Mouse (Mus musculus): Measurements from ENCODE around the gene Pappa.
A peak's percentile ranks its signal among the peaks of the same experiment; 100 is the strongest.

The Pappa gene

GRCm38 (mm10) chr4:65123741-65124224, at the start of gene Pappa:
Pappa (plus strand) TSS chr4:65124174.
- no peak for DNase-seq

- no peak for DNase-seq
These were observed 45.9 kb upstream of the Pappa start for GRCm38 (mm10) chr4:65077906-65078615.

GRCm38 (mm10) chr4:65086864-65087263, 37.1 kb upstream of the Pappa start:
- no peak for DNase-seq

GRCm38 (mm10) chr4:65087592-65087991, 36.4 kb upstream of the Pappa start:
- no peak for DNase-seq

- DNase-seq = peak; percentile 2
These were observed 31.8 kb upstream of the Pappa start for GRCm38 (mm10) chr4:65092191-65092590.

- no peak for DNase-seq
These were observed 3.6 kb upstream of the Pappa start for GRCm38 (mm10) chr4:65120329-65120728.

GRCm38 (mm10) chr4:65122841-65123240, 1.1 kb upstream of the Pappa start:
- no peak for DNase-seq

- DNase-seq = peak; percentile 5
These were observed 586 bp downstream of the Pappa start for GRCm38 (mm10) chr4:65124369-65125151.

- DNase-seq = peak; percentile 26
These were observed 1.7 kb downstream of the Pappa start for GRCm38 (mm10) chr4:65125341-65126332.

GRCm38 (mm10) chr4:65126451-65127290, 2.7 kb downstream of the Pappa start:
- peak; percentile 66 for DNase-seq

- no peak for DNase-seq
These were observed 3.3 kb downstream of the Pappa start for GRCm38 (mm10) chr4:65127291-65127590.

- no peak for DNase-seq
These were observed 8.7 kb downstream of the Pappa start for GRCm38 (mm10) chr4:65132657-65133056.

GRCm38 (mm10) chr4:65134358-65134757, 10.4 kb downstream of the Pappa start:
- no peak for DNase-seq

GRCm38 (mm10) chr4:65135109-65135508, 11.1 kb downstream of the Pappa start:
- DNase-seq = no peak

- DNase-seq = no peak
These were observed 12.6 kb downstream of the Pappa start for GRCm38 (mm10) chr4:65136541-65136940.

GRCm38 (mm10) chr4:65146936-65147335, 23.0 kb downstream of the Pappa start:
- DNase-seq = no peak

- no peak for DNase-seq
These were observed 29.6 kb downstream of the Pappa start for GRCm38 (mm10) chr4:65153601-65154000.

- no peak for DNase-seq
These were observed 32.3 kb downstream of the Pappa start for GRCm38 (mm10) chr4:65156231-65156630.

GRCm38 (mm10) chr4:65158651-65159050, 34.7 kb downstream of the Pappa start:
- no peak for DNase-seq

- DNase-seq = no peak
These were observed 35.5 kb downstream of the Pappa start for GRCm38 (mm10) chr4:65159481-65159880.

- no peak for DNase-seq
These were observed 39.7 kb downstream of the Pappa start for GRCm38 (mm10) chr4:65163698-65164097.

GRCm38 (mm10) chr4:65166288-65166835, 42.4 kb downstream of the Pappa start:
- no peak for DNase-seq
